Mouse (Mus musculus) megakaryocyte, embryonic 14.5 days (primary cell): Measurements from ENCODE around the gene Hoxa7.

Experiments
- FLI1 ChIP-seq: IDR thresholded peaks from 2 replicates; pipeline ENCODE4 v1.6.1; 2012; ENCODE audit warnings: low read length, inconsistent platforms, mixed read lengths
- GATA1 ChIP-seq: IDR thresholded peaks from 3 replicates; pipeline ENCODE4 v1.6.1; 2012; ENCODE audit warnings: mixed read lengths, low read length, inconsistent platforms, borderline replicate concordance

GRCm38 (mm10) chr6:52217459-52217768, 4.2 kb downstream of the Hoxa7 start:
- TF ChIP-seq GATA1: no peak
- no peak for TF ChIP-seq FLI1
